Mouse (Mus musculus) brain, embryonic 18.5 days (tissue): ENCODE data around the gene Catsperz.
A peak's percentile ranks its signal among the peaks of the same experiment; 100 is the strongest.

Experiments used
- DNase-seq: peaks from one replicate; pipeline ENCODE4 v3.0.0-alpha.2; 2012; ENCODE audit warnings: low read depth, low spot score

Catsperz gene

DNA sequence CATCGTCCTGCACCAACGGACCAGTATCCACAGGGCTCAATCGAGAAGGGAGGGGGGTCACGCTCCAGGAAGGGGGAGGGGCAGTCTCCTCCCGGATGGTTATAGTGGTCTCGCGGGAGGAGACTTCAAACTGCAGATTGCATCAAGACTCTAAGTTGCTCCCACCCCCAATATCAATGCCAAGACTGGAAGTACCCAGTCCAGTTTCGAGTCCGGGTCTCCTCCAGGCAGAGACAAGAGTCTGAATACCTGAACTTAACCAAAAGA, at the start of gene Catsperz:
Gene Catsperz, minus strand, starts transcription at position 74 of the 267 bp plus-strand sequence.
- no peak for DNase-seq

DNA sequence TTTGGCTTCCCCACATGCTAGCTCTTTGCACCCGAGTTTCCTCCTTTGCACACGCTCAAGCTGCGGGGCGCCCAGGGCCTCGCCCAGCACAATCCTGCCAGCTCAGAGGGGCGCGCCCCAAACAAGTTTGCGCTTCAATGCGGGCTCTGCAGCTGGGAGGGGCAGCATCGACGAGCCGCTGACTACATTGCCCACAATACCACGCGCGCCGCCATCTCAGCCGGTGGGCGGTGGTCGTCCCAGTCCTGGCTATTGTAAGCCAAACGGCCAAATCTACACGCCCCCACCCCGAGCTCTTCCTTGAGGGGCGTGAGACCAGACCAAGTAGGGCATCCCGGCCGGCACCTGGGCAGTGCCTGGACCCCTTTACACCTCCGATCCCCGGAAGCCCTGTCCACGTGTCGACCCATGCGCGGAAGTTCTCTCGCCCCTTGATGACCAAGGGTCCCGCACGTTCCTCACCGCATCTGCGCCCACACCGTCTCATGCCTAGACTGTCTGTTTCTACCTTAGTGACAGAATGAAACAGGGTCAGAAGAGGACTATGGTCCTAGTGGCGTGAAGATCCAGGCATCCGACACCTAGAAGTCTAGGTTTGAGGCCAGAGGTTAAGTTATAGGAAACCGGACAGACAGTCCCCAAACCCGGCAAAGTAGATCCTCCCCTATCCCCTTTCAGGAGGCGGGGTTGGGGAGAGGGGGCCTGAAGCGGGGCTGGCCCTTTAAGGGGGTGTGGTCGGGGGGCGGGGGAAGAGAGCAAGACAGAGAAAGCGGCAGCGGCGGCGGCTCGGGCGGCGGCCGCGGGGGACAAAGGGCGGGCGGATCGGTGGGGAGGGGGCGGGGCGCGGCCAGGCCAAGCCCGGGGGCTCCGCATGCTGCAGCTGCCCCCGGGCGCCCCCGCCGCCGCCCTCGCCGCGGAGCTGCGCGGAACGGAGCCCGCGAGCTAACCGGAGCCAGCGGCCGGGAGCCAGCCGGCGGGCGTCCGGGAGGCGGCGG, 49.3 kb upstream of the Catsperz start, which contains the start of gene Ppp1r14b:
Gene Ppp1r14b, plus strand, starts transcription at position 758 of the 995 bp plus-strand sequence.
- DNase-seq: no peak

DNA sequence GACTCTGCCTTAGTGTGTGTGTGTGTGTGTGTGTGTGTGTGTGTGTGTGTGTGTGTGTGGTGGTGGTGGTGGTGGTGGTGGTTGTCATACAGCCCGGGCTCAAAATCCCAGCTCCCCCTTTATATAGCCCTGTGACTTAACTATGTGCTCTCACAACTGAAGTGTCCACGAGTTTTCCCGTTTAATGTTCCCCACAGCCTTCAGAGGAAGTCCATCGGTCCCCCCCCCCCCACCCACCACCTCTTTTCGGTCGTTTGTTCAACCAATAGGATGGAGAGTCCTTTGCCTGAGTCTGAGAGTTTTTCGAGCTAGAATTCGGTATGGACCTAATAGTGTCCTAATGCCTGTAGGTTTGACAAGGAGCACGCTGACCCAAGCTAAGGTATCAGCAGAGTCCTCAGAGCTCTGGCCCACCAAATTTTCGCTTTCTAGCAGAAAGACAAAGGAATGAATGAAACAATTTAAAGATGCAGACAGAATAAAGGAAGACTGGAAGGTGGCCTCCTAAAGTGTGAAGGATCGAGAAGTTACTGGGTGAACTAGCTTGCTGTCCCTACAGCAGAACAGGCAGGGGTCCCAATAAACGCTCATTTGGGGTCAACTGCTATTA, 48.5 kb upstream of the Catsperz start:
- DNase-seq: no peak

DNA sequence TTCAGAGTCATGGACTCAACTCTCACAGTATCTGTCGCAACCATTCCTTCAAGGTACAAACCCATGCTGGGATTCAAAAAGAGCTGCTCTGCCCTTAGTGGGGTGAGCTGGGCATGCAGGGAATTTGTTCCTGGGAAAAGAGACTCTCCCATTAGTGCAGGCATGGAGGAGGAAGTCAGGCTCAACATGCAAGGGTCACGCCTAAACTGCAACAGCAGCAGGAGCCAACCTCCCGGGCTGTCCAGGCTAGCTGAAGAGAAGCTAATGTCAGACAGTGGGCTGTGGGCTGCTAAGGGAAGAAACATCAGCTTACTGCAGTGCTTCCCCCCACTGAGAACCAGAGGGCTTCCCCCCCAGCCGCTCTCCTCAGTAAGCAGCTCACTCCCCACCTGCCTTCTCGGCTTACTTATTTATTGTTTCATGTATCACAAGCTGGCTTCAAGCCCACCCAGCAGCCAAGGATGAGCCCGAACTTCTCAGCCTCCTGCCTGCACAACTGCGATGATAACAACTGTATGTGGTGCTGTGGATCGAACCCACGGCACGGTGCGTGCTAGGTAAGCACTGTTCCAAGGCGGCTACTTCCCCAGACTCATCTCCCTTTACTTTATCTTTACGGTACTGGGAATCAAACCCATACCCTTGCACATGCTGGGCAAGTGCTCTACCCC, 47.2 kb upstream of the Catsperz start:
- DNase-seq: no peak

DNA sequence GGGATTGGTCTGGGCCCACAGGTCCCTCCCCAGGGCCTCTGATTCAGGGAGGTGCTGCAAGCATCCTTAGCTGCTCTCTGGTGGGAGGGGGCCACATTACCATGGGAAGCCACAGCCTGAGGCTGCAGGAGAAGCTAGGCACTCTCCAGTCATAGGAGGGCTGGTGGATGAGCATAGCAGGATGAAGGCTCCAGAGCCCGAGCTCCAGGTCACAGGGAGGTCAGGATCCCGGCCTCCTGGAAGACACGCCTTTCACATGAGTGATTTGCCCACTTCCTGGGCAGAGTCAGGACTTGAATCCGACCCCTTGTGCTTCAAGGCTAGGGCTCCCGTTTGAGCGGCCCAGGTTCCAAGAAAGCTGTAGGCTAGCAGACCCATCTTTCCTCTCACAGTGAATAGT, 46.5 kb upstream of the Catsperz start:
- no peak for DNase-seq

DNA sequence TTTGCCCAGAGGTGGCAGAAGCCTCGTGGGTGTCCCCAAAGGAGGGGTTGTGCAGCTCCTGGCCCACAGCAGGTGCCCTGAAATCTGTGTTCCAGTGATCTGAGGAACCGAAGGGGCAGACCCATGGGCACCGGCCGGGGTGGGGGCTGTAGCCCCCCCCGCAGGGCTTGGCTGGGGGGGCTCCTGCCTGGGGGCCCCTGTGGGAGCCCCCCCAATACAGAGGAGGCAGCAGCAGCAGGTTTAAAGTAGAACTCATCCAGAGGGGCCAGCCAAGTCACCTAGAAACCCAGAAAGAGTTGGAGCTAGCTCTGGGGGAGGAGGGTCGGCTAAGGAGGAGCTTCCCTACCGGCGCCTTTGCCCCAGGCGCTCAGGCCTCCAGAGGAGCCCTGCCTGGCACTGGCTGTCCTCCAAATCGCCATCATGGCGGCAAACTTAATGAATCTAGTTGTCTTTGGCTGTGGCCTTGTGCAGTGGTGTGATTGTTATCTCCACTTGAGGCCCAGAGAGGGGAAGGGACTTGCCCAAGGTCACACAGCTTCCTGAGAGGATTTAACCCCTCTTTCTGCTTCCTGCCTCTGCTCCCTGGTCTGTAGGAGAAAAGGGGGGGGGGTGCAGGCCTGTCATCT, 45.4 kb upstream of the Catsperz start:
- DNase-seq: no peak

DNA sequence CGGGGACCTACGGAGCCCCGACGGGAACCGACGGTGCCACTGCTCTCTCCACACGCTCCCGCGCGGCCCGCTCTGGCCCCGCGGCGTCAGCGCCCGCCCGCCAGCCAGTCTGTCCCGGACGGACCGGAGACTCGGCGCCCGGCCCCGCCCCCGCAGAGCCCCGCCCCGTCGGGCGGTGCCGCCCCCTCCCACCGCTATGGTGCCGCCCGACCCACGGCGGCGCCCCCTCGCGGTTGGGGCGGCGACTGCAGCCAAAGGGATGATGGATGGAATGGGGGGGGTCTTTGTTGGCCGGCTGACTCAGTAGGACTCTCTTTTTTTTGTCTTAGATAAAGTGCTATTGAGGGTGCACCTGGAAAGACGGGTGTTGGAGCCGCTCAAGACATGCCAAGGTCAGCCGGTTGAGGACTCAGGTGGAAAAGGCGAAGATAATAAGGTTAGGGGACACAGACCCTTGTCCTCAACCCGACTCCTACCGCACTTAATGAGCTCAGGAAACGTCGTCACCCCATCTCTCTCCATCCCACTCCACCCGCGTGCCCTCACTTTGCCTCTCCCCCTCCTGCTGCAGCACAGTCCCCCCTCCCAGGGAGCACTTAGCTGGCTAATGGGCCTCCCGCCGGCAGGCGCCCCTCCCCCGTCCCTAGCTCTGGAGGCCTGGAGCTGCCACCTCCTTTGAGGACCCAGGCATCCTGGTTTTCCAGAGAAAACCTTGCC, 44.6 kb upstream of the Catsperz start:
- DNase-seq: no peak

DNA sequence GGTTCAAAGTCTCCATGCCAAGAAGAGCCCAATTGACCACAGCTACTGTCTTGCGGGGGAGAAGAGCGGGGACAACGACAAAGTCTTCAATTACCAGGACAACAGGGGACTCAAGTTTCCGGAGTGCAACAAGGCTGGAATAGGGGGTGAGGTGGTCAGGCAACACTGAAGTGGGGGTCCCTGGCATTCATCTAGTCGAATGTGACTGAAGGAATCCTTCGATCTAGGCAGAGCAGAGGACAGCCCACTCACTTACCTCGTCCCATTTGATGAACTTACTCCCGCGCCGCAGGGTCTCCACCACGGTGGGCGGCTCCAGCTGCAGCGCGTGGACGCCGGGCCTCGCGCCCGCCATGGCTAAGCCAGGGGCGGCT, 44.1 kb upstream of the Catsperz start:
- DNase-seq: no peak

DNA sequence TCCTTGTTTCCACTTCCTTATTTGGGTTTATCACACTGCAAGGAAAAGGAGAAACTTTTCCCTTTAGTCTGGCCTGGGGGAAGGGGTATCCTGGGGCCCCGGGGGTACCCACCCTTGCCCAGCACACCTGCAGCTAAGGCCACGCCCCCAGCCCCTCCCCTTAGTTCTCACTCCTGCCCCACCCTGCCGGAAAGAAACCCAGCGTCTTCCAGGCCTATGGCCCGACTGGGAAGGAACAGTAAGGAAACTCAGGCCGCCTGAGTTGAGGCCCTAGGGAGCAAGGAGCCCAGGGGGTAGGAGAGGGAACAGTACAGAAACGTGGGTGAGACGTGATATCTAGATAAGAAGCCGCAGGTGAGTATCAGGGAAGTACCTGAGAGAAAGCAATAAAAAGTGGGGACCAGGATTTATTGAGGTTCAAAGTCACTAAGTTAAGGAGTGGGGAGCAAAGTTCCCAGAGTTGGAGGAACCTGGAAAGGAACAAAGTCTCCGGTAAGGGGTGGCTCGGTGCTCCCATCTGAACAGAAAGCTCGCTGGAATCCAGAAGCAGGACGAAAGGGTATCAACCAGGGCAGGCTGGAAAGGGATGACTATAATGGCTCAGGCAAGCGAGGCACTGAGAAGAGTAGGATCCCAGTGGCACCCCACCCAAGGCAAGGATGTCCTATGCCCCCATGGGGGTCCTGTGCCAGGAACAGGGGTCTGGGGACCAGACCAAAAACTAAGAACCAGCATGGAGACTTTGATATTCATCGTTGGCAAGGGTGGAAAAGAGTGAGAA, 43.5 kb upstream of the Catsperz start:
- no peak for DNase-seq

DNA sequence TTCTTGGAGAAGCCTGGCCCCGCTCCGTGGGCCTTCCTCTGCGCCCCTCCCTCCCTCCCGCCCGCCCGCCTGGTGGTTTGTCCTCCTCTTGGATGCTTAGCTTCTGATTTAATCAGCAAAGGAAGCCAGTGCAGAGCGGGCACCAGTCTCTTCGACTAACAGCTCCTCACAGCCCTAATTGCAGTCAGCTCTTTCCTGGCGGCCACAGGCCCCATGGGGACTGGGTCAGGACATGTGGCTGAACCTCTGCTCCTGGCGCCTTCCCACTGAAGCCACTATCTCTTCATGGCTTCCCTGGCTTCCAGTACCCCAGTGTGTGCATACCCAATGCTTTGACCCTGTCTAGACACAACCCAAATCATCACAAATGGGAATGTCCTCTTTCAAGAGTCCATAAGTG, 31.3 kb upstream of the Catsperz start:
- DNase-seq: no peak

DNA sequence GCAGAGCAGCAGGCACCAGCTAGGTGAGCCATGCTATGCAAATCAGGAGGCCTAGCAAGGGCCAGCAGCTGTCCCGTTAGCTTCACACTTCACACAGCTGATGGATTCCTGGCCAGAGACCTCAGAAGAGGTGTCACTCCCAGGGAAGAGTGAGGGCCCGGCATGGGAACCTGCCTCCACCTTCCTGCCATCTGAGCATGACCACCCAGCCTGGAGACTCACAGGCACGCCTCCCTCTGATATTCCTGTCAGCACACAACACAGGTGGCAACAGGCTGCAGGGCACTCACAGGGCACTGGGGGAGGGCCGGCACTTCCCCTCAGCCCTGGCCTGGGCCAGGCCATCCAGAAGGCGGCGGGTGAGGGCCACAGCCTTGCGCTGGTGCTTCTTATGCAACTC, 30.2 kb upstream of the Catsperz start:
- no peak for DNase-seq

DNA sequence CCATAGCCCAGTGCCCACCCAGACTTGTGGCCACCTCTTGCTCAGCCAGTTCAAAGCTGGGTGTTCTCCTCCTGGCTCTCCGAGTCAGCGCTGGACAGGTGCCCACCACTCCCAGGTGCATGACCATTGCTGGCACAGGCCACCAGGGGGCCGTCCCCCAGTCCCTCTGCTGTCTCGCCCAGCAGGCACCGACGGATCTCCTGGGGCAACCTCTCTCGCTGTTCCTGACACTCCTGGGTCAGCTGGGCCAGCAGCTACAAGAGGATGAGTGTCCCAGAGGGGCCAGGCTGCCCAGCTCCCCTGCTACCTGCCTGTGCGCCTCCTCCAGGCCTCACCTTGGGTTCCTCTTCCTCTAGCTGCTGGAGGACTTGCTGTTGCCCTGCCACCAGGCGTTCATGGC, 28.9 kb upstream of the Catsperz start:
- no peak for DNase-seq

DNA sequence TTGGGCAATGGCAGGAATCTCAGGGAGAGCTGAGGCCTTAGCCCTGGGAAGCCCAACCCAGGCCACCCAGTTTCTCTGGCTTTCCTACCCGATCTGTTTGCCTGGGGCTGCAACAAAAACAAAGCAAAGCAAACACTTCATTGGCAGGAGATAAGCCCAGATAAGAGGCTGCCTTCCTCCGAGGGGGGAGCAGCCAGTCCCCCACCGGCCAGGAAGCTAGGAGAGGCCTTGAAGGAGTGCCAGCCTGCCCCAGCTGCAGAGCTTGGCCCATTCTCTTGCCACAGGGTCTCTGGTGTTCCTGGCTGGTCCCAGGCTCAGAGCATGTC, 27.5 kb upstream of the Catsperz start:
- DNase-seq: no peak

DNA sequence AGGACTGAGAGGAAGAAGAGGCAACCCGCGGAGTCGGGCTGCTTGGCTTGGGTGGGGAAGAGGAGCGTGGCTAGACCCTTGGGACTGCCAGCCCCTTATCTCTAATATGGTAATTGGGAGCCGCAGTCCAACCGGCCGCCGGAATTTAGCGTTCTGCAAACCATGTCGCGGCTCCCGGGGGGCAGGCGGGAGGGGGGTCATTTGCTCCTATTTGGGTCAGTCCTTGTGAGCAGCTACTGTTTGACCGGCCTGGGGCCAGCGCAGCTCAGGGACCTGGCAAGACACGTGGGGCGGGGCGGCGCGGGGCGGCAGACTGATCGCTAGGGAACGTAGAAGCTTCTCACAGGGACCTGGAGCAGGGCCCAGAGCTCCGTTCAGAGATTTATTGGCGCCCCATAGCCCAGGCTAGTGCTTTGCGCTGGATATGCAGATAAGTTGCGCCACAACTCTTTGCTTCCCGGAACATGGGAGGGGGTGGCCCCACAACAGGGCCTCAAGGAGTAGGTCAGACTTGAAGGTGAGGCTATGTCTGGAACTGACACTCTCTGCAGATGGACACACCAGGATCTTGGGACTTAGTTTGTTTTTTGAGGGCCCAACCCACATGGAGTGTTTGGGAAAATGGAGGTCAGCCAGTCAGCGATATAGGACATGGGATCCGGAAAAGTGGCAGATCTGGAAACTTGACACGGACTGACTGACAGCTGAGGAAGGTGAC, 27.0 kb upstream of the Catsperz start:
- DNase-seq: no peak

DNA sequence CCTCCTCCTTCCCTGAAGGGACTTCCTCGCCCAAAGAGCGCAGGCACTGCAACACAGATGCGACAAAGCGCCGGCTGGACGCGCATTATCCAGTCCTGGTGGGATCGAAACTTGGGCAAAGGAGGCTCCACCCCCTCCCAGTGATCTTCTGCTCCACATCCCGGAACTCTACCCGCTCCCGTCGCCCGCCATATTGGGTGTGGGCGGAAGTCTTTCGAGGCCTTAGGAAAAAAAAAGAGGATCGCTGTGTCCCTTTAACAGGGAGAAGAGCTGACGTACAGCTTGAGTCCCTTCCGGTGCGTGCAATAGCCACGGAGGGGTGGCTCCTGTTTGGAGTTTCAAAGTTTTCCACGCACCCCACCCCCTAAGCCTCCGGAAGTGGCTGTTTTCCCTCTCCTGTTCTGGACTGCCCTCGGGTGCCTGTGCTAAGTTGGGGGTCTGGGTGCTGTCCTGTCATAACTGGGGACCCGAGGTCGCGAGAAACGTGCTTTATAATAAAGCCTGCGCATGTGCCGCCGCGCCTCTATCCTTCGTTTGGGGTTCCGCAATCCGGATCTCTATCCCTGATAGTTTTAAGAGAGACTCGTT, 26.3 kb upstream of the Catsperz start:
- DNase-seq: peak; percentile 86

DNA sequence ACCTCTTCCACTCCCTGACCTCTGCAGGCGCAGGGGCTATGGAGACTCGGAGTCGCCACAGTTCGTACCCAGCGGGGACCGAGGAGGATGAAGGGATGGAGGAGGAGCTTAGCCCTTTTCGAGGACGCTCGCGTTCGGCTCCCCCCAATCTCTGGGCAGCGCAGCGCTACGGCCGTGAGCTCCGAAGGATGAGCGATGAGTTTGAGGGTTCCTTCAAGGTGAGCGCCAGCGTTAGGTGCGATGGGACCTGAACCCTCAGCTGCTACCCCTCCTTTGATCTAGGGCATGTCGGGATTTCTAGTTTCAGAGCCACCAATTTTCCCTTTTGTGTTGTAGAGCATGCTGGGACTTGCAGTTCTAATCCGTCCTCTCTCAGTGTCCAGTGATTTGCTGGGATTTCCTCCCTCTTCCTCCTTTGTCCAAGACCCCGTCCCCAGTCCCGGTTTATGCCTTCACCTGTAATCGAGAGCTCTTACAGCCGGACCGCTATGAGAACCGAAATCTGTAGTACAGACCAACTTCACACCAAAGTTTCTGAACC, 25.5 kb upstream of the Catsperz start:
- DNase-seq: peak; percentile 66

DNA sequence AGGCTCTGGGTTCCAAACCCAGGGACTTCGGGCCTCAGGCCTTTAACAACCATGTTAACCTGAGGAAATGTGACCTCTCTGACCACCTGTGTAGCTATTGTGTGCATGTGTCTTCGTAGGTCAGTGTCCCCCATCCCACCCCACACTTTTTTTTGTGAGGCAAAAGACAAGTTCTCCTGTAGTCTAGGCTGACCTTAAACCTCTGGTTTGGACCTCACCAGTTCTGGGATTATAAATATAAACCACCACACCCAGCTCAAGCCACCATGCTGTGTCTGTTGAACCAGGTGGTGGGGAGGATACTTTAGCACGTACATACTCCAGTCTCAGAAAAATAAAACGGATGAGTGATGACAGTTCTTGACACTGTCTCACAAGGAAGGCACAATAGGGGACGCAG, 24.8 kb upstream of the Catsperz start:
- no peak for DNase-seq

DNA sequence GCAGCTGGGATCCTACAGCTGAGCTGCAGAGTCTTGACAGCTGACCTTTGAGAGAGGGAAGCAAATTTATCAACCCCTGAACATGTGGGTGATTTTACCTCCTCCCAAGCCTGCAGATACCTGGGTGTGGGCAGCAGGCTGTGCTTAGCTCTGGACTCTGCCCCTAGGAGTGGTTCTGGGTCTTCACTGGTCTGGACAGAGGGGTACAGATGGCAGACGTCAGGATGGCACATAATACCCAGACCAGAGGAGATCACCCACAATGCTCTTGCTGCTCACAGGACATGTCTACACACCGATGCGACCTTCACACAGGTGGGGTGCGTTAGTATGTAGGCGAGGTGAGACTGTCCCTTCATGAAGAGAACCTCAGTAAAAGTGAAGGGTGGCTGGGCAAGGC, 24.4 kb upstream of the Catsperz start:
- no peak for DNase-seq

DNA sequence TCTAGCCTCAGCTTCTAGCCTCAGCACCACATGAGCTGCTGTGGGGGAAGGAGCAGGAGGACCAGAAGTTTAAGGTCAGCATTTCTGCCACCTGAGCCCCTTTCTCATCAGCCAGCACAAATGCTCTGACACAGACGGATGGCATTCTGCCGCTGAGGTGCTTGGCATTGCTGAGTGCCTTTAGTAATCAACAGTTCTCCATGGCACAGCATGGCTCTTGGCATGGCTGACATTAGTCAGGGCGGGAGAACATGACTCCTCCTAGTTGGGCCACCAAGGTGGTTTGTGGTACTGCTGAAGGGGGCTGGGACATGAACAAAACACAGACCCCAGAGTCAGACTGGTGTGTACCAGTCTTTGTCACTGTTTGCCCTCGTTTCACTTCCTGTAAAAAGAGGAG, 23.0 kb upstream of the Catsperz start:
- DNase-seq: no peak

DNA sequence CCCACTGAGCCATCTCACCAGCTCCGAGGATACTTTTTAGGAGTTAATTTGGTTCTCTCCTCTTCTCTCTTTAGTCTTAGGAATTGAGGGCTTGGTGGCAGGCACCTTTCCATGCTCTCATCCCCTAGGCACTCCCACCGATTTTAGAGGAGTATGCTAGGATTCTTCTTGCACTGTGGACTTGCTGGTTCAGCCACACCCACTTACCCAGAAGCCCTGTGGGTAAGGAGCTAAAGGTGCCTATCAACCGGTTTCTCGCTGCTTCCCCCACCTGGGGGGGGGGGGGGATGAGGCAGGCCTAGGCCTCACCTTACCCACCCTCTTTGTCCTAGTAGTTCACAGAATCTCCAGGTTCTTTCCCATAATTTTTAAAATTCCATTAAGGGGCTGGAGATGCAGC, 22.6 kb upstream of the Catsperz start:
- DNase-seq: no peak
